Mouse (Mus musculus) thymus, adult 18-20 months (tissue): ENCODE measurements at regions not wholly inside any gene's neighbourhood (a gene's known extent, or its start where the extent isn't known, plus 50 kb on each side); places are given as distances from the start of the nearest gene placed in this dataset.

Source experiments
- DNase-seq, 2 experiments: peaks; one replicate each; pipeline ENCODE4 v3.0.0; 2022; ENCODE audit warnings: mixed read lengths in 2 of 2

- DNase-seq, result no peak
These were observed 368.5 kb upstream of the Id4 start for GRCm38 (mm10) chr13:47892569-47892968.

- no peak for DNase-seq
These were observed 366.7 kb upstream of the Id4 start for GRCm38 (mm10) chr13:47894331-47894730.

DNA sequence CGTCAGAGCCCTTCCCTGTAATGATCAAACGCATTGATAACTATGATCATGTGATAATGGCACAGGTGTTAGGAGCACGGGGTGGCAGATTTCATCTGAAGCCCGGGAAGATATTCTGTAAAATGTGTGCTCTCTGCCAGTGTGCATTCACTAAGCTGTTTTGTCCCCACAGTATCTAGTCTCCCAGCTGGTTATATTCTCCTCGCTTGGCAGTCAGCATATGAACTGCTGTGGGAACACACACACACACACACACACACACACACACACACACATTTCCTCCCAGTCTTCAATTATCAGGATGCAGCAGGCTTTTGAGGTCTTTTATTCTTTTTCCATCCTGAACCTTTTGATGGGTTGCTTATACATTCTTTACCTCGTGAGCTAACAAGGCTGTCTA lies 365.8 kb upstream of the Id4 start:
- no peak for DNase-seq

GRCm38 (mm10) chr13:47896646-47897045 lies 364.4 kb upstream of the Id4 start:
- DNase-seq, result no peak

GRCm38 (mm10) chr13:47909851-47910530 lies 351.0 kb upstream of the Id4 start:
- no peak for DNase-seq

- DNase-seq, result no peak
These were observed 350.5 kb upstream of the Id4 start for GRCm38 (mm10) chr13:47910531-47910910.

DNA sequence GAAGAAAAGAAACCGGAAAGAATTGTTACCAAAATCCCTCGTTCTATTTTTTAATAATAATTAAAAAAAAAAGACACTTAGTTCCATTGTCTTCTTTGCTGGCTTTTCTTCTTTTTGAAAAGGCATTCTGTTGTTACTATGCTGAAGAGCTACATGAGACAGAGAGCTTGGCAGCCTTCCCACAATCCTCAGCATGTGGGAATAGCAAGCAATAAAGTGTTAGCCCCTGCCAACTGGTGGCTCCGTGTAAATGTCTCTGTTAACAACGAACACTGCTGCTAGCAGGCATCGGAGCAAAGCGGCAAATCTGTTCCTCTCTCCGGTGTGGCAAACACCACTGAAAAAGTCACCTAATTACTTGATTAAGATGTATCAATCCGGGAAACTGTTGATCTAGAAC lies 344.6 kb upstream of the Id4 start:
- DNase-seq, result no peak

GRCm38 (mm10) chr13:47917370-47917769 lies 343.7 kb upstream of the Id4 start:
- DNase-seq, result no peak

DNA sequence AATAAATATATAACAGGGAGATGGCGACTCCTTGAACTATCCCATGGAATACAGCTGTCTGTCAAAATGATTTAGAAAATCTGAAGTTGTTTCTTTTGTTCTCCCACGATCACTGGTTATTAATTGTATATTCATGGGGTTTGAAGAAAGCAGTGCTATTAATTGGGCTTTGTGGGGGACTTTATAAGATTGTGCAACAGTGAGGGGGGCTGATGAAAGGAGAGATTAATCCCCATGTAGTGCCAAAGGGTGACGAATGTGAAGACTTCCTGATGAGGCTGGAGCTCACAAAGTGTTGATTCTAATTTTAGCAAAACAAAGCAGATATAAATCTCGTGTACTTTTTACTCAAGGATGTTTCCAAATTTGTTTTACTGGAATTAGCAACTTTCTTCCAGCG lies 340.0 kb upstream of the Id4 start:
- DNase-seq, result no peak

- no peak for DNase-seq
These were observed 320.3 kb upstream of the Id4 start for GRCm38 (mm10) chr13:47940696-47941095.

- no peak for DNase-seq
These were observed 318.6 kb upstream of the Id4 start for GRCm38 (mm10) chr13:47942368-47942787.

DNA sequence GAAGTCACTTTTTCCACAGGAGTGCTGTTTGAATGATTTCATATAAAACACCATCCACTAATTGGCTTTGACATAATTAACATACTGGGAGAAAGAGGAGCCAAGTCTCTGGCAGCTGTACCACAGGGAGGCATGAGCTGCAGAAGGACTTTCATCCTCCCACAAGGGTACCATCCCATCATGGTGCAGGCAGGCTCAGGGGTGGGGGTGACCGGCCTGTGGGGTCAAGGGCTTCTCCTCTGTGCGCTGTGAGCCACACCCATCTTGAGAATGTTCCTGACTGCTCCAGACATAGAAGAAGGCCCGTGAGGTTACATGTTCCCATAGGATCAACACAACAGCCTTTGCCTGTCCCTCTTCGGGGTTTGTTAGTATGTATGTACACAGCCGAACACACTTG lies 317.4 kb upstream of the Id4 start:
- DNase-seq, result no peak

- DNase-seq, result no peak
These were observed 312.7 kb upstream of the Id4 start for GRCm38 (mm10) chr13:47948098-47948865.

DNA sequence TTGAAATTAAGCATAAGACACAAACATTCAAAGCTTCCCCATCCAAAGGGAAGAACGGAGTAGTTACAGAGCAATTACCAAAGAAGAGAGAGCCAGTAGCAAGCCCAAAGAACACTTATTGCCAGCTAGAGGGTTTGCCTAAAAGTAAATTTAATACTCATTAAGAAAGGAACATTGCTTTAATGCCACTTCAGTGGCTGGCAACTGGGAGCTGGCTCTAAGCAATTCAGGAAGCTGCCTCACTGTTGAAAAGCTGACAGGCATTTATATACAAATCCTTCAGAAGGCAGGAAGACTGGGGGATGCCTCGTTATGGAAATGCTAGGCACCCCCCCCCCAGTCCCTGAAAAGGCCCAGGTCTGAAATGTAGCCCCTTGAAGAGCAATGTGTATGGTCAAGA lies 310.6 kb upstream of the Id4 start:
- no peak for DNase-seq

DNA sequence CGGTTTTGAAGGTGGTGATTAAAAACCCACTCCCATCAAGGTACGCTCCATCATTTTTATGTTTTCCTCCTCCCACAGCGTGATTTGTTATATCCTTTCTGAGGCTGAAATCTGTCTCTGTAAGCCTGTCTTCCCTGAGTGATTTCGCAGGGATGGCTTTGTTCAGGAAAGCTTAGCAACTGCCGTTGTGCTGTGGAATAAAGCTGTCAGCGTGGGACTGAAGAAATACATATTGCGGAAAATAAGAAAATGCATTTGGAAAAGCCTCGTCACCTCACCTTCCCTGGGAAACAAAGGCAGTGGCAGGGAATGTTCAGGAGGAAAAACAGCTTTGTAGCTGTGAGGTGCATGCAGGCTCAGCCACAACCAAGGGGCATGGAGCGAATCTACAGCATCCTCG lies 310.0 kb upstream of the Id4 start:
- DNase-seq, result no peak

GRCm38 (mm10) chr13:47952946-47953345 lies 308.1 kb upstream of the Id4 start:
- no peak for DNase-seq

DNA sequence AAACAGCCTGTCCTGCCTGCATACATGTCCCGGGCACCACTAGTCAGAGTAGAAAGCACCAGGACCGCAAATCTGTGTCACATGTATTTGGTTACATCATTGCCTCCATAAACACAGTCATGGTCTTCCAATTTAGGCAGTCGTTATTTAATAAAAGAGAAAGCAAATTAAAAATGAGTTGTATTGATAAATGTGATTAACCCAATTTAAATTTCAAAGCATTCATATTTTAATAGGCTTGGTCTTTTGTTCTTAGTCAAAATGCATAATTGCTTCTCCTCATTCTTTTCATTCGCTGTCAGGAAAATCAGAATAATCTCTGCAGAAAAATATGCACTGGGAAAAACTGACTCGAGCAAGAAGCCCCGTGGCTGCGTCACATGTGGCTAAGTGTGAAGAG lies 307.3 kb upstream of the Id4 start:
- DNase-seq, result no peak

DNA sequence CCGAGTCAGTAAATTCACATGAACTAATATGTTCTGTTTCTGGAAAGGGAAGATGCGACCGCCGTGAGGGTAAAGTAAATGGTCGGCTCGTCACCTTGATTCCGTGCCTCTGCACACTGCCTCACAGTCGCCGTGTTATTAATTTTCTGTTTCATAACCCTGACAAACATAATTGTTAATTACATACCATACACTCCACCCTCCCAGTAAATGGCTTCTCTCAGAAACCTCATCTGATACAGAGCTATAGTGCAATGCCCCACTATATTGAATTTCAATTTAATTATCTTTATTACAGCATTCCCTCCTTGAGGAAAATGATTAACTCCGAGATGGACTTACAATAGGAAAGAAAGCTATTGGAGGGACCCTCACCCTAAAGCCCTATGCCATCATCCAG lies 305.5 kb upstream of the Id4 start:
- DNase-seq, result no peak

DNA sequence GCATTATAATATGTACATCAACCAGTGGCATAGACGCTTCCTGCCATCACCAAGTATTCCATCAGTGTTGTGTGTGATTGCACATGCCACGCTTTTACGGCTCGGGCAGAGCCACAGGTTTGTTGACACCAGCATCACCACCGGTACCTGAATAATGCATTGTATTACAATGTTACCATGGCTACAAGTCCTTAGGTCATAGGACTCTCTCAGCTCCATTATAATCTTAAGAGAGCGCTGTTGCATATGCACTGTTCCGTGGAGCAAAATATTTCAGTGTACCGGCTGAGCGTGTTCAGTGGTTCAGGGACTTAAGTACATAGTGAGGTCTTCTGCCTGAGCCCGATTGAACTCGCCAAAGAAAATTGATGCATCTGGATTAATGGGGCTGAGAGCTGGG lies 303.4 kb upstream of the Id4 start:
- DNase-seq, result no peak

GRCm38 (mm10) chr13:47974216-47974615 lies 286.8 kb upstream of the Id4 start:
- no peak for DNase-seq

- no peak for DNase-seq
These were observed 286.1 kb upstream of the Id4 start for GRCm38 (mm10) chr13:47974756-47975515.

GRCm38 (mm10) chr13:47998495-47998894 lies 262.5 kb upstream of the Id4 start:
- DNase-seq, result no peak

- no peak for DNase-seq
These were observed 261.6 kb upstream of the Id4 start for GRCm38 (mm10) chr13:47999399-47999798.

GRCm38 (mm10) chr13:48003126-48003525 lies 257.9 kb upstream of the Id4 start:
- DNase-seq, result no peak
